ENCODE assay signal across 9 mouse cellular contexts in genomic region chr15:10868716-10869585, GRCm38 (mm10).
DNase-seq lines count a peak whose midpoint lies in the region; ATAC-seq and TF ChIP-seq lines count a peak whose summit lies in the region.
"Had no signal": no experiment of that assay in that cellular context is flagged by ENCODE, and none has a peak within 500 bp of the region (broad histone marks: within the 10 kb centered on the region; RNA-seq: fewer than 3 reads in every experiment).

No protein-coding gene starts in this region.

- no peak overlapping the region for H3K4me2 ChIP-seq in forebrain, embryonic 13.5 days
- no peak overlapping the region for H3K4me2 ChIP-seq in kidney, postnatal 0 days (ENCODE audit: low read length)

- peak; percentile 54 for ATAC-seq in forebrain, embryonic 13.5 days
- no peak for ATAC-seq in kidney, postnatal 0 days (replicated peaks; ENCODE audit: low FRiP score, low read depth)

- TF ChIP-seq POLR2A in cerebellum, adult 2 months (IDR thresholded peaks at IDR 0.05; ENCODE audit: borderline replicate concordance, insufficient read depth, low read length) = no peak

- intact Hi-C loops in gastrocnemius, adult 2 months (cut with DNase I) = no loop called here
- intact Hi-C loops in gastrocnemius, postnatal 14 days (cut with DNase I; ENCODE audit: low total_unique reads) = no loop called here

- H3K4me3 ChIP-seq in gastrocnemius, adult 2 months = no peak overlapping the region
- no peak overlapping the region for H3K4me3 ChIP-seq in forebrain, embryonic 13.5 days
- H3K4me3 ChIP-seq in kidney, postnatal 0 days (replicated peaks; ENCODE audit: low read depth, low read length) = no peak overlapping the region
- H3K4me3 ChIP-seq in cerebellum, adult 2 months (replicated peaks; ENCODE audit: insufficient read depth, low read depth, low read length) = no peak overlapping the region
- H3K4me3 ChIP-seq: megakaryocyte, embryonic 14.5 days had no signal

- no peaks in the 10 kb centered on the region for H3K27me3 ChIP-seq in forebrain, embryonic 13.5 days
- no peaks in the 10 kb centered on the region for H3K27me3 ChIP-seq in kidney, postnatal 0 days (ENCODE audit: insufficient read depth, low read length)
- no peaks in the 10 kb centered on the region; the same call in 1 of the 2 replicates for H3K27me3 ChIP-seq in cerebellum, adult 2 months (ENCODE audit: control insufficient read depth, insufficient read depth, low read length)

- peak overlapping the region; percentile 8; the same call in 1 of the 2 replicates for H3K27ac ChIP-seq in gastrocnemius, adult 2 months
- H3K27ac ChIP-seq in forebrain, embryonic 13.5 days = no peak overlapping the region
- H3K27ac ChIP-seq in kidney, postnatal 0 days = no peak overlapping the region
- no peak overlapping the region for H3K27ac ChIP-seq in cerebellum, adult 2 months (ENCODE audit: insufficient read depth, low read length)

- DNase-seq in gastrocnemius, adult 2 months = no peak
- DNase-seq in gastrocnemius, postnatal 14 days = no peak
- DNase-seq in ES-CJ7 (ENCODE audit: low read depth, low spot score) = peak; percentile 67
- peak; percentile 54 for DNase-seq in kidney, postnatal 0 days (ENCODE audit: low spot score)
- DNase-seq in naive thymus-derived CD4-positive, alpha-beta T cell, adult 2 months (ENCODE audit: low read depth) = peak; percentile 7
- no peak for DNase-seq in urinary bladder, postnatal 4 days (ENCODE audit: low spot score in 2 of 2)
- DNase-seq in cerebellum, adult 2 months = no peak

- 60% methylated on average over 14 of the region's 14 CpGs for WGBS in forebrain, embryonic 13.5 days
- 68% methylated on average over 14 of the region's 14 CpGs for WGBS in kidney, postnatal 0 days
- 82% methylated on average over 14 of the region's 14 CpGs for WGBS in cerebellum, adult 2 months

- H3K4me1 ChIP-seq in forebrain, embryonic 13.5 days = no peaks in the 10 kb centered on the region
- H3K4me1 ChIP-seq in kidney, postnatal 0 days (replicated peaks; ENCODE audit: insufficient read depth, low read length) = no peaks in the 10 kb centered on the region
- H3K4me1 ChIP-seq in cerebellum, adult 2 months (ENCODE audit: control insufficient read depth, insufficient read depth, low read length) = no peaks in the 10 kb centered on the region

- TF ChIP-seq CTCF in gastrocnemius, adult 2 months (IDR thresholded peaks at IDR 0.05) = peak; percentile 38
- TF ChIP-seq CTCF in kidney, postnatal 0 days (IDR thresholded peaks at IDR 0.05; ENCODE audit: low read depth) = peak; percentile 66
- no peak; the same call in 1 of the 2 replicates for TF ChIP-seq CTCF in cerebellum, adult 2 months (IDR thresholded peaks at IDR 0.05; ENCODE audit: borderline replicate concordance, insufficient read depth, low read depth, low read length)

- no peaks in the 10 kb centered on the region for H3K9me3 ChIP-seq in forebrain, embryonic 13.5 days (replicated peaks)
- H3K9me3 ChIP-seq in kidney, postnatal 0 days (replicated peaks; ENCODE audit: low read length) = no peaks in the 10 kb centered on the region
- H3K9me3 ChIP-seq: megakaryocyte, embryonic 14.5 days had no signal

- H3K9ac ChIP-seq in forebrain, embryonic 13.5 days = no peak overlapping the region
- H3K9ac ChIP-seq in kidney, postnatal 0 days (ENCODE audit: low read depth, low read length) = no peak overlapping the region

- no peaks in the 10 kb centered on the region for H3K36me3 ChIP-seq in forebrain, embryonic 13.5 days (ENCODE audit: poor library complexity, severe bottlenecking)
- H3K36me3 ChIP-seq in kidney, postnatal 0 days (ENCODE audit: insufficient read depth, low read length) = no peaks in the 10 kb centered on the region

Comparison
In these comparisons a context has a peak if more than half of its experiments do, and no peak if none do; other contexts are left out.
1. DNase-seq: peak in ES-CJ7 (single experiment), kidney, postnatal 0 days (single experiment) and naive thymus-derived CD4-positive, alpha-beta T cell, adult 2 months (single experiment); none in gastrocnemius, adult 2 months (single experiment), gastrocnemius, postnatal 14 days (single experiment), urinary bladder, postnatal 4 days (0 of 2) and cerebellum, adult 2 months (0 of 2).